Mouse (Mus musculus): Measurements from ENCODE around the gene Krt12. TPM values are rescaled to one million over a fixed set of nuclear protein-coding genes. Genes with fewer than 3 reads are reported as not detected.

Gene Krt12
- total RNA-seq (2023), result not detected

GRCm38 (mm10) chr11:99422159-99422558 lies at the start of gene Krt12:
Krt12 (minus strand) TSS chr11:99422259.

DNA sequence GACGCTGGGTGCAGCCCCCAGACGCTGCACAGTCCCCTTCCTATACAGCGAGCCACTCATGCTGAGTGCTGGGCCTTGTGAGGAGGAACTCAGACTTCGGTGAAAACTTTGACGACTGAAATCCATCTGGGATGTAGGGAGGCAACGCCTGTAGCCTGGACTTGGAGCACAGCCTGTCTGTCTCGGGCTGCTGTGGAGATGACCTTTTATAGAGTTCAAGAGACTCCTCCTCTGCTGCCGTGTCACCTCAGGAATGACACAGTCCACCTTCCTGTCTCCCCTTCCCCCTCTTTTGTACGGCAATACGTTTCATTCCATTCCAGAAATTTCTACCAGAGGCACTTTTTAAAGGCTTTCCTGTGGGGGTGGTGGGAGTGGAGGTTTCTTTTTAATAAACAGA lies 15.9 kb upstream of the Krt12 start, which contains the start of gene Krt20:
TSS of gene Krt20 (minus strand) at position 179 of the 400 bp plus-strand sequence.

GRCm38 (mm10) chr11:99389264-99389663 lies 32.8 kb downstream of the Krt12 start, which contains the start of gene Krt10:
Krt10 (minus strand) TSS chr11:99389364.

GRCm38 (mm10) chr11:99374803-99375202 lies 47.3 kb downstream of the Krt12 start, which contains the start of gene Krt28:
Krt28 (minus strand) TSS chr11:99374903.

Other genes starting within 250 kb of the Krt12 start
- gene Smarce1, start 191.2 kb downstream of the Krt12 start, total RNA-seq (2023), result 100 to 1,000 TPM; 161 to 173 TPM
- 1 to 10 TPM; 1.8 to 2.0 TPM for gene Krt222, start 178.2 kb downstream of the Krt12 start, total RNA-seq (2023)
- gene Krt24, start 137.0 kb downstream of the Krt12 start, total RNA-seq (2023), result not detected
- gene Krt25, start 99.3 kb downstream of the Krt12 start, total RNA-seq (2023), result not detected
- not detected for gene Krt26, start 84.3 kb downstream of the Krt12 start, total RNA-seq (2023)
- not detected for gene Krt27, start 71.2 kb downstream of the Krt12 start, total RNA-seq (2023)
- not detected for gene Krt28, start 47.4 kb downstream of the Krt12 start, total RNA-seq (2023)
- 1 to 10 TPM; 1.5 to 3.2 TPM for gene Krt10, start 32.9 kb downstream of the Krt12 start, total RNA-seq (2023)
- not detected for gene Krt20, start 15.9 kb upstream of the Krt12 start, total RNA-seq (2023)
- not detected for gene Krt23, start 70.9 kb upstream of the Krt12 start, total RNA-seq (2023)
- gene Krt39, start 99.1 kb upstream of the Krt12 start, total RNA-seq (2023), result not detected
- gene Krt40, start 120.9 kb upstream of the Krt12 start, total RNA-seq (2023), result not detected
- not detected for gene Krtap3-3, start 128.6 kb upstream of the Krt12 start, total RNA-seq (2023)
- not detected for gene Krtap3-2, start 134.6 kb upstream of the Krt12 start, total RNA-seq (2023)
- gene Gm11939, start 137.2 kb upstream of the Krt12 start, total RNA-seq (2023), result not detected
- gene Krtap3-1, start 144.4 kb upstream of the Krt12 start, total RNA-seq (2023), result not detected
- not detected for gene Krtap1-5, start 158.8 kb upstream of the Krt12 start, total RNA-seq (2023)
- not detected for gene Krtap1-4, start 161.4 kb upstream of the Krt12 start, total RNA-seq (2023)
- gene Krtap1-3, start 169.1 kb upstream of the Krt12 start, total RNA-seq (2023), result not detected
- not detected for gene Krtap9-3, start 175.8 kb upstream of the Krt12 start, total RNA-seq (2023)
- gene Gm11938, start 181.0 kb upstream of the Krt12 start, total RNA-seq (2023), result not detected
- not detected for gene Gm11937, start 187.9 kb upstream of the Krt12 start, total RNA-seq (2023)
- not detected for gene Krtap2-4, start 192.6 kb upstream of the Krt12 start, total RNA-seq (2023)
- gene Gm11562, start 198.2 kb upstream of the Krt12 start, total RNA-seq (2023), result not detected
- not detected for gene Krtap4-1, start 206.0 kb upstream of the Krt12 start, total RNA-seq (2023)
- gene Krtap4-2, start 212.8 kb upstream of the Krt12 start, total RNA-seq (2023), result not detected
- not detected for gene Krtap4-7, start 221.8 kb upstream of the Krt12 start, total RNA-seq (2023)
- not detected for gene Gm11555, start 228.0 kb upstream of the Krt12 start, total RNA-seq (2023)
- not detected for gene Gm11563, start 236.7 kb upstream of the Krt12 start, total RNA-seq (2023)
- not detected for gene Krtap4-6, start 243.7 kb upstream of the Krt12 start, total RNA-seq (2023)

Data from B cell, adult 67 days (primary cell).